Mouse (Mus musculus) kidney, postnatal 0 days (tissue): ENCODE measurements at regions not wholly inside any gene's neighbourhood (a gene's known extent, or its start where the extent isn't known, plus 50 kb on each side); places are given as distances from the start of the nearest gene placed in this dataset. TPM values are rescaled to one million over a fixed set of nuclear protein-coding genes. Genes with fewer than 3 reads are reported as not detected.

Source experiments
- ATAC-seq: fragments of 200-750 bp; cut with Nextera tagmentation; replicated peaks from 2 replicates; pipeline ENCODE4 v1.8.0; 2017; ENCODE audit warnings: low read depth, moderate number of reproducible peaks, moderate TSS enrichment, moderate library complexity; ENCODE audit not compliant: low FRiP score
- DNase-seq: peaks from one replicate; pipeline ENCODE4 v3.0.0-alpha.2; 2016; ENCODE audit warnings: low spot score
- H3K27ac ChIP-seq: fragments of 300-500 bp; sonication (generic); 2 replicates; pipeline ENCODE4 v1.5.1; 2014; ENCODE audit warnings: mild to moderate bottlenecking
- H3K27me3 ChIP-seq: fragments of 300-500 bp; sonication (generic); 2 replicates; pipeline ENCODE4 v1.6.1; 2014; ENCODE audit warnings: low read length, mixed read lengths; ENCODE audit not compliant: insufficient read depth
- H3K36me3 ChIP-seq: fragments of 300-500 bp; sonication (generic); 2 replicates; pipeline ENCODE4 v1.6.1; 2014; ENCODE audit warnings: low read length, mixed read lengths; ENCODE audit not compliant: insufficient read depth
- H3K4me1 ChIP-seq: fragments of 300-500 bp; sonication (generic); replicated peaks from 2 replicates; pipeline ENCODE4 v1.6.1; 2014; ENCODE audit warnings: antibody characterized with exemption, low read length, mixed read lengths; ENCODE audit not compliant: insufficient read depth
- H3K4me2 ChIP-seq: fragments of 300-500 bp; sonication (generic); 2 replicates; pipeline ENCODE4 v1.6.1; 2014; ENCODE audit warnings: mild to moderate bottlenecking, low read length, moderate library complexity, mixed read lengths
- H3K4me3 ChIP-seq: fragments of 300-500 bp; sonication (generic); replicated peaks from 2 replicates; pipeline ENCODE4 v1.5.1; 2014; ENCODE audit warnings: low read depth, low read length
- H3K9ac ChIP-seq: fragments of 300-500 bp; sonication (generic); 2 replicates; pipeline ENCODE4 v1.6.1; 2014; ENCODE audit warnings: low read depth, low read length
- H3K9me3 ChIP-seq: fragments of 300-500 bp; sonication (generic); replicated peaks from 2 replicates; pipeline ENCODE4 v1.6.1; 2016; ENCODE audit warnings: low read length, inconsistent platforms, mixed read lengths
- CTCF ChIP-seq: IDR thresholded peaks from 2 replicates; pipeline ENCODE4 v1.5.1; 2016; ENCODE audit warnings: antibody characterized with exemption, low read depth, mild to moderate bottlenecking, moderate library complexity
- WGBS: fragments of 180-500 bp; shearing (Covaris S2); extraction: QIAGEN DNeasy Blood & Tissue Kit; methylation state at CpG from one replicate; pipeline ENCODE4 v1.1.7; 2014; 5-methylcytosine and 5-hydroxymethylcytosine counted together
- microRNA counts: library from miRNA; unstranded; fragments of <30 nt; microRNA quantifications from one replicate; lab custom pipeline; 2015
- microRNA-seq: library from miRNA; unstranded; fragments of <30 nt; microRNA quantifications from one replicate; pipeline ENCODE4, GENCODE M21; 2016

DNA sequence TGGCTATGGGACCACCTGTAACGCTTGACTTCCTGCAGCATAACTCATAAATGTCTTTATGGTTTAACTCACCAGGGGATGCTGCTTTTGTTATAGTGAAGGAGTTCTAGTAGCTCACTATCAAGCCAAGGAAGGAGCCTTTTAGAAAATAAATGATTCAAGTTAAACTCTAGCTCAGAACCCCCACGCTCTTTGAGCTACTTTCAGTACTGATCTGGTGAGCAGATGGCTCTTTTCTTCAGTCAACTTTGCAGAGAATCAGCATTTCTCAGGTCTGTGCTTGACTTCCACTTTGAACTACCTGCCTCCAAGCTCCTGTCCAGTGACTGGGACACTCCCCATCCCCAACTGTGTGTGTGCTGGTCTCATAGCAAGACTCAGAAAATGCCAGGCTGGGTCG is 694.3 kb upstream of the Tmpo start:
- no peak for TF ChIP-seq CTCF
- H3K9ac ChIP-seq, result no peak overlapping the region
- 77% methylated on average over 3 of the region's 3 CpGs for WGBS

DNA sequence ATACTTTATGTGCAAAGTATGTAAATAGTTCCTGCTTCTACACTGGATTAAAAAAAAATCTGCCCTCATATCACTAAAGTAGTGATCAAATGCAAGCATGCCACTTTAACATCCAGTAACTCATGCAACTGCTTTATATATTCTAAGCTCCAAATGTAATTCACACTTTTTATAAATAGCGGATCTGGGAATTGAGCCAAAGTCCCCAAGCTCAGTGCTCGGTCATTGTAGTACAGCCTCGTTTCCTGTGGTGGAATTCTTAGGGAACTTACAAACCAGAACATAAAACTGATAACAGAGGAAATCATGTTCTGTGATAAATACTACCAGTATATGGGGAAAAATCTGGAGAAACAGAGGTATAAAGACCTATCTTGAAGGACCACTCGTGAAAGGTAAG is 690.1 kb upstream of the Tmpo start:
- Histone ChIP-seq H3K4me1 (no peaks in the 10 kb centered on the region), H3K27me3 (no peaks in the 10 kb centered on the region), H3K9ac (no peak overlapping the region), H3K4me2 (no peak overlapping the region), H3K36me3 (no peaks in the 10 kb centered on the region), H3K9me3 (no peaks in the 10 kb centered on the region), H3K27ac (no peak overlapping the region), H3K4me3 (no peak overlapping the region)
- ATAC-seq (no peak), DNase-seq (peak; percentile 79)
- WGBS, result 40% methylated on average over 4 of the region's 4 CpGs
- no peak for TF ChIP-seq CTCF

More for the DNA sequence above, 694.3 kb upstream of the Tmpo start:
- Histone ChIP-seq H3K4me2 (no peak overlapping the region), H3K27me3 (no peaks in the 10 kb centered on the region), H3K36me3 (no peaks in the 10 kb centered on the region), H3K4me3 (no peak overlapping the region), H3K27ac (no peak overlapping the region), H3K4me1 (no peaks in the 10 kb centered on the region), H3K9me3 (no peaks in the 10 kb centered on the region)
- DNase-seq, result no peak
- no peak for ATAC-seq

GRCm38 (mm10) chr10:91858711-91859595 is 677.8 kb upstream of the Tmpo start:
- Histone ChIP-seq H3K9me3 (no peaks in the 10 kb centered on the region), H3K4me1 (no peaks in the 10 kb centered on the region), H3K4me2 (peak overlapping the region; percentile 10; the same call in 1 of the 2 replicates), H3K9ac (no peak overlapping the region), H3K4me3 (no peak overlapping the region), H3K27me3 (no peaks in the 10 kb centered on the region), H3K27ac (no peak overlapping the region), H3K36me3 (no peaks in the 10 kb centered on the region)
- WGBS, result 19% methylated on average over 6 of the region's 6 CpGs
- TF ChIP-seq CTCF, result no peak
- ATAC-seq, result no peak
- DNase-seq, result peak; percentile 81

DNA sequence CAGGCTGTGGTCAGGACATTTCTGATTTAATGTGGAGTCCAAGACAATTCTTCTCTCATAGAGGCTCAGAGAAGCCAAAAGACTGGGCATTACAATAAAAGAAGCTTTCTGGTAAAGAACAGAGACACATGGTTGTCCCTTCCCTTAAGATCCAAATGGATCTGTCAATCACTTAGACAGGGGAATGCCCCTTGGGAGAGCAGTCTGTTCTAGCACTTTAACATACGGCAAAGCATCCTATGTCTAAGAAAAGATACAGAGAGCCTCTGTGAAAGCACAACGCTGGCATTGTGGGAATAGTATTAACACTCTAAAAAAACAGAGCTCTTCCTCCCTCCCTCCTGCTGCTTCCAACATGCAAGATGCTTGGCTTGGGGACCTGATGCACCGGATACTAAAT is 646.0 kb upstream of the Tmpo start:
- 71% methylated on average over 3 of the region's 3 CpGs for WGBS
- Histone ChIP-seq H3K9me3 (no peaks in the 10 kb centered on the region), H3K4me2 (no peak overlapping the region), H3K4me1 (no peaks in the 10 kb centered on the region), H3K36me3 (no peaks in the 10 kb centered on the region), H3K4me3 (no peak overlapping the region), H3K27ac (no peak overlapping the region), H3K9ac (no peak overlapping the region), H3K27me3 (no peaks in the 10 kb centered on the region)
- DNase-seq (no peak), ATAC-seq (no peak)
- TF ChIP-seq CTCF, result no peak

GRCm38 (mm10) chr10:91823499-91823898 is 642.4 kb upstream of the Tmpo start:
- Histone ChIP-seq H3K9ac (no peak overlapping the region), H3K4me3 (no peak overlapping the region), H3K36me3 (no peaks in the 10 kb centered on the region), H3K9me3 (no peaks in the 10 kb centered on the region), H3K4me1 (no peaks in the 10 kb centered on the region), H3K27ac (no peak overlapping the region), H3K27me3 (no peaks in the 10 kb centered on the region), H3K4me2 (no peak overlapping the region)
- no peak for TF ChIP-seq CTCF
- WGBS, result 44% methylated on average over 5 of the region's 5 CpGs
- DNase-seq, result peak; percentile 54
- ATAC-seq, result no peak

DNA sequence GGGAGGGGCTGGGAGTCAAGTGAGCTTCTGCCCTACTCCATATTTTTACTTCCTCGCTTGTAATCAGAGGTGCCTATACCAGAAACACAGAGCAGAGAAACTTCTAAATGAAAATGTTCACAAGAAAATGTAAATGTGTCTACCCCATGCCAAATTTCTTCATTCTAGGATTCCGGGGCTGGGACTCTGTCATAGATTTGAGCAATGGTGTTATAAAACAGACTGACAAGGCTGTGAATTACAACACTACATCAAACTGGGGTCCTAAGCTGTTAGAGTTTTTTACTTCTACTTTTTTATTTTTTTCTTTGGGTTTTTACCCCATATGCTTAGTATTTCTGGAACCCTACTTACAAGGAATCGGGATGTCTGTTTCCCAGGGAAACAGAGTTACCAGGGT is 623.8 kb upstream of the Tmpo start:
- no peak for TF ChIP-seq CTCF
- Histone ChIP-seq H3K27me3 (no peaks in the 10 kb centered on the region), H3K4me2 (no peak overlapping the region), H3K4me3 (no peak overlapping the region), H3K4me1 (no peaks in the 10 kb centered on the region), H3K36me3 (no peaks in the 10 kb centered on the region), H3K27ac (no peak overlapping the region), H3K9ac (no peak overlapping the region), H3K9me3 (no peaks in the 10 kb centered on the region)
- WGBS, result 74% methylated on average over 3 of the region's 3 CpGs
- no peak for DNase-seq
- no peak for ATAC-seq

MicroRNA genes in the stretch of these regions (microRNA counts, 519-probe panel; counts per million panel counts)
- microRNA mmu-miR-135a (lab: Ali Mortazavi, UCI), result 5,545 counts per million, percentile 87 among the panel's probes with 10 or more counts

Small RNA genes lying in the stretch of these regions (microRNA-seq; reads per million reads assigned to microRNA genes)
- gene Gm22582, result not detected
- 17.8 reads per million, percentile 32 among the genes with 10 or more reads in this experiment for gene Mir1251
- 10.4 reads per million, percentile 23 among the genes with 10 or more reads in this experiment for gene Mir135a-2
